Mouse (Mus musculus): ENCODE measurements at regions not wholly inside any gene's neighbourhood (a gene's known extent, or its start where the extent isn't known, plus 50 kb on each side); places are given as distances from the start of the nearest gene placed in this dataset.
"Not testable (repeated sequence)": the region's sequence is repeated elsewhere in the genome, so short reads cannot be mapped to it uniquely, and the experiment has no call there.

- no peak for DNase-seq (ENCODE audit: low spot score in 2 of 2)
Measured at GRCm38 (mm10) chr9:78769168-78769567, 153.8 kb downstream of the Cd109 start.

GRCm38 (mm10) chr9:78773936-78774335, 158.6 kb downstream of the Cd109 start:
- no peak for DNase-seq (ENCODE audit: low spot score in 2 of 2)

- DNase-seq (ENCODE audit: low spot score in 2 of 2) = peak; percentile 27 to 62
Measured at GRCm38 (mm10) chr9:78775462-78775861, 160.1 kb downstream of the Cd109 start.

GRCm38 (mm10) chr9:78780595-78780994, 165.2 kb downstream of the Cd109 start:
- no peak for DNase-seq (ENCODE audit: low spot score in 2 of 2)

- DNase-seq (ENCODE audit: low spot score in 2 of 2) = no peak
Measured at GRCm38 (mm10) chr9:78782297-78782696, 167.0 kb downstream of the Cd109 start.

GRCm38 (mm10) chr9:78782860-78783259, 167.5 kb downstream of the Cd109 start:
- DNase-seq (ENCODE audit: low spot score in 2 of 2) = no peak

GRCm38 (mm10) chr9:78787866-78788265, 172.5 kb downstream of the Cd109 start:
- no peak for DNase-seq (ENCODE audit: low spot score in 2 of 2)

GRCm38 (mm10) chr9:78789703-78790102, 174.4 kb downstream of the Cd109 start:
- no peak for DNase-seq (ENCODE audit: low spot score in 2 of 2)

GRCm38 (mm10) chr9:78790155-78790554, 174.8 kb downstream of the Cd109 start:
- DNase-seq (ENCODE audit: low spot score in 2 of 2) = no peak

GRCm38 (mm10) chr9:78795801-78796200, 180.5 kb downstream of the Cd109 start:
- no peak for DNase-seq (ENCODE audit: low spot score in 2 of 2)

GRCm38 (mm10) chr9:78817221-78817620, 201.9 kb downstream of the Cd109 start:
- no peak for DNase-seq (ENCODE audit: low spot score in 2 of 2)

- DNase-seq (ENCODE audit: low spot score in 2 of 2) = not testable (repeated sequence)
Measured at GRCm38 (mm10) chr9:78821554-78822212, 206.3 kb downstream of the Cd109 start.

- peak in 1 of 2 experiments; percentile 30 for DNase-seq (ENCODE audit: low spot score in 2 of 2)
Measured at GRCm38 (mm10) chr9:78844969-78845683, 229.8 kb downstream of the Cd109 start.

GRCm38 (mm10) chr9:78846110-78846509, 230.8 kb downstream of the Cd109 start:
- DNase-seq (ENCODE audit: low spot score in 2 of 2) = no peak

- DNase-seq (ENCODE audit: low spot score in 2 of 2) = no peak
Measured at GRCm38 (mm10) chr9:78847890-78848563, 232.7 kb downstream of the Cd109 start.

GRCm38 (mm10) chr9:78848564-78848893, 233.2 kb downstream of the Cd109 start:
- not testable (repeated sequence) for DNase-seq (ENCODE audit: low spot score in 2 of 2)

GRCm38 (mm10) chr9:78856981-78857380, 241.6 kb downstream of the Cd109 start:
- no peak for DNase-seq (ENCODE audit: low spot score in 2 of 2)

GRCm38 (mm10) chr9:78859956-78860355, 244.6 kb downstream of the Cd109 start:
- no peak for DNase-seq (ENCODE audit: low spot score in 2 of 2)

- DNase-seq (ENCODE audit: low spot score in 2 of 2) = no peak
Measured at GRCm38 (mm10) chr9:78872561-78872960, 257.2 kb downstream of the Cd109 start.

- DNase-seq (ENCODE audit: low spot score in 2 of 2) = no peak
Measured at GRCm38 (mm10) chr9:78879955-78880642, 264.8 kb downstream of the Cd109 start.

GRCm38 (mm10) chr9:78880643-78881306, 265.4 kb downstream of the Cd109 start:
- DNase-seq (ENCODE audit: low spot score in 2 of 2) = no peak

GRCm38 (mm10) chr9:78881307-78881790, 266.0 kb downstream of the Cd109 start:
- DNase-seq (ENCODE audit: low spot score in 2 of 2) = no peak

All from urinary bladder, postnatal 4 days (tissue).